8 mouse cellular contexts compared by ENCODE assay signal in genomic region chr2:174438737-174439449, GRCm38 (mm10). TPM values are rescaled to one million over a fixed set of nuclear protein-coding genes. Genes with fewer than 3 reads are reported as not detected.
DNase-seq lines count a peak whose midpoint lies in the region; ATAC-seq and TF ChIP-seq lines count a peak whose summit lies in the region.

TSS of gene Ctsz (minus strand) at chr2:174439039.

- H3K27me3 ChIP-seq in CH12.LX (replicated peaks), result peaks cover 1% of the 10 kb centered on the region
- H3K27me3 ChIP-seq in forebrain, embryonic 12.5 days, result no peaks in the 10 kb centered on the region
- no peaks in the 10 kb centered on the region for H3K27me3 ChIP-seq in liver, postnatal 0 days (ENCODE audit: insufficient read depth, low read length)
- H3K27me3 ChIP-seq in neural tube, embryonic 12.5 days (replicated peaks), result no peaks in the 10 kb centered on the region

- peak; percentile 64 for DNase-seq in CH12.LX (ENCODE audit: extremely low read depth)
- DNase-seq in c-Kit-positive CD71-positive TER-119-negative erythroid progenitor cells, embryonic 14.5 days (ENCODE audit: low read depth), result peak; percentile 66
- peak; percentile 68 to 77 for DNase-seq in heart, postnatal 10 days
- peak; percentile 80 to 85 for DNase-seq in kidney, postnatal 4 days
- DNase-seq in liver, postnatal 0 days, result peak; percentile 89
- DNase-seq in testis, postnatal 10 days (ENCODE audit: low spot score), result peak; percentile 86

- WGBS in forebrain, embryonic 12.5 days, result 2% methylated on average over 38 of the region's 38 CpGs
- WGBS in liver, postnatal 0 days (ENCODE audit: insufficient replicate concordance), result 2% methylated on average over 38 of the region's 38 CpGs
- whole genome bisulfite sequencing in neural tube, embryonic 12.5 days, result under 1% methylated on average over 38 of the region's 38 CpGs

- intact Hi-C loops in heart, postnatal 10 days (cut with DNase I), result no loop called here

- peak; percentile 90 for TF ChIP-seq POLR2A in CH12.LX (IDR thresholded peaks at IDR 0.05; ENCODE audit: low read depth, low read length)

- ATAC-seq in forebrain, embryonic 12.5 days (ENCODE audit: low FRiP score), result peak; percentile 83
- ATAC-seq in liver, postnatal 0 days, result peak; percentile 86
- ATAC-seq in neural tube, embryonic 12.5 days (ENCODE audit: low FRiP score, low read depth), result peak; percentile 82

- TF ChIP-seq EP300 in CH12.LX (IDR thresholded peaks at IDR 0.05; ENCODE audit: low read length), result no peak; the same call in 1 of the 2 replicates
- TF ChIP-seq EP300 in liver, postnatal 0 days (IDR thresholded peaks at IDR 0.05; ENCODE audit: low read depth), result no peak

- in situ Hi-C loops in CH12.LX (cut with MboI; ENCODE audit: low pct_ligation_motif_present, low pct_unique_long_range_greater_than_20kb, low sequenced_read_pairs), result no loop called here

- TF ChIP-seq CTCF in CH12.LX (conservative IDR thresholded peaks at IDR 0.05 in 1 of 2, IDR thresholded peaks at IDR 0.05 in 1 of 2; ENCODE audit: low read depth in 2 of 2, low read length in 2 of 2), result no peak
- no peak for TF ChIP-seq CTCF in liver, postnatal 0 days (IDR thresholded peaks at IDR 0.05; ENCODE audit: low read depth)

- no peak for TF ChIP-seq RAD21 in CH12.LX (IDR thresholded peaks at IDR 0.05; ENCODE audit: low read depth, low read length)

- H3K36me3 ChIP-seq in CH12.LX (replicated peaks in 1 of 2; ENCODE audit: control insufficient read depth in 1 of 2, insufficient read depth in 1 of 2, low read length in 1 of 2), result peaks cover 19 to 29% of the 10 kb centered on the region in 2 experiments
- no peaks in the 10 kb centered on the region for H3K36me3 ChIP-seq in forebrain, embryonic 12.5 days (replicated peaks)
- peaks cover 18% of the 10 kb centered on the region for H3K36me3 ChIP-seq in liver, postnatal 0 days (replicated peaks; ENCODE audit: insufficient read depth, low read length)
- H3K36me3 ChIP-seq in neural tube, embryonic 12.5 days, result peaks cover 7% of the 10 kb centered on the region; the same call in 1 of the 2 replicates

- peak within 1 kb of the TSS; percentile 61 for H3K9ac ChIP-seq in CH12.LX (ENCODE audit: insufficient read depth, low read depth)
- H3K9ac ChIP-seq in forebrain, embryonic 12.5 days, result peak within 1 kb of the TSS; percentile 63
- H3K9ac ChIP-seq in liver, postnatal 0 days (replicated peaks), result peak within 1 kb of the TSS; percentile 70
- H3K9ac ChIP-seq in neural tube, embryonic 12.5 days, result peak within 1 kb of the TSS; percentile 63

- peak within 1 kb of the TSS; percentile 20 for H3K27ac ChIP-seq in CH12.LX (ENCODE audit: insufficient read depth, low read depth)
- H3K27ac ChIP-seq in forebrain, embryonic 12.5 days, result 0 out of 2 replicates have a peak within 1 kb of the TSS, but pooled peaks have one; percentile 13
- H3K27ac ChIP-seq in liver, postnatal 0 days (ENCODE audit: low read depth), result peak within 1 kb of the TSS; percentile 85
- no peak within 1 kb of the TSS for H3K27ac ChIP-seq in neural tube, embryonic 12.5 days

- dilution Hi-C loops in CH12.LX (cut with MboI; ENCODE audit: extremely low pct_ligation_motif_present, extremely low pct_unique_long_range_greater_than_20kb, low sequenced_read_pairs), result no loop called here

- peaks cover 36 to 80% of the 10 kb centered on the region in 2 experiments for H3K4me1 ChIP-seq in CH12.LX (ENCODE audit: control insufficient read depth in 1 of 2, insufficient read depth in 2 of 2)
- peaks cover 20% of the 10 kb centered on the region for H3K4me1 ChIP-seq in forebrain, embryonic 12.5 days
- H3K4me1 ChIP-seq in liver, postnatal 0 days (ENCODE audit: insufficient read depth), result peaks cover 41% of the 10 kb centered on the region
- peaks cover 19% of the 10 kb centered on the region for H3K4me1 ChIP-seq in neural tube, embryonic 12.5 days

- peak within 1 kb of the TSS; percentile 92 for H3K4me2 ChIP-seq in CH12.LX (ENCODE audit: insufficient read depth, low read depth, poor library complexity, severe bottlenecking)
- peak within 1 kb of the TSS; percentile 74 for H3K4me2 ChIP-seq in forebrain, embryonic 12.5 days
- H3K4me2 ChIP-seq in liver, postnatal 0 days (ENCODE audit: low read depth, low read length), result peak within 1 kb of the TSS; percentile 95
- H3K4me2 ChIP-seq in neural tube, embryonic 12.5 days (replicated peaks), result peak within 1 kb of the TSS; percentile 74

- peaks cover 29% of the 10 kb centered on the region for H3K79me2 ChIP-seq in CH12.LX (replicated peaks; ENCODE audit: control insufficient read depth, extremely low read depth, insufficient read depth, poor library complexity, severe bottlenecking)

- peak within 1 kb of the TSS; percentile 73 to 97 (median 96) for H3K4me3 ChIP-seq in CH12.LX (replicated peaks in 1 of 3; ENCODE audit: low read depth in 2 of 3, low read length in 2 of 3, poor library complexity in 1 of 3)
- H3K4me3 ChIP-seq in forebrain, embryonic 12.5 days (replicated peaks), result peak within 1 kb of the TSS; percentile 55
- H3K4me3 ChIP-seq in liver, postnatal 0 days (ENCODE audit: low read depth, low read length), result peak within 1 kb of the TSS; percentile 67
- H3K4me3 ChIP-seq in neural tube, embryonic 12.5 days, result peak within 1 kb of the TSS; percentile 50

- no peaks in the 10 kb centered on the region for H3K9me3 ChIP-seq in CH12.LX (replicated peaks; ENCODE audit: low read length)
- H3K9me3 ChIP-seq in forebrain, embryonic 12.5 days, result no peaks in the 10 kb centered on the region
- no peaks in the 10 kb centered on the region for H3K9me3 ChIP-seq in liver, postnatal 0 days (ENCODE audit: low read length)
- H3K9me3 ChIP-seq in neural tube, embryonic 12.5 days, result no peaks in the 10 kb centered on the region

TF ChIP-seq in CH12.LX, 34 proteins besides CTCF, POLR2A, EP300 and RAD21 (continues in another document):
- TF ChIP-seq GABPA (IDR thresholded peaks at IDR 0.05; ENCODE audit: insufficient replicate concordance, low read depth, low read length), result no peak
- TF ChIP-seq JUND (conservative IDR thresholded peaks at IDR 0.05; ENCODE audit: low read depth, low read length), result no peak
- TF ChIP-seq NELFE (IDR thresholded peaks at IDR 0.05; ENCODE audit: low read depth, low read length), result peak; percentile 85
- TF ChIP-seq MAZ (IDR thresholded peaks at IDR 0.05; ENCODE audit: low read depth, low read length), result peak; percentile 89; the same call in 1 of the 2 replicates
- TF ChIP-seq USF2 (conservative IDR thresholded peaks at IDR 0.05; ENCODE audit: low read depth, low read length), result no peak
- no peak for TF ChIP-seq USF1 (IDR thresholded peaks at IDR 0.05; ENCODE audit: low read depth, low read length)
- no peak for TF ChIP-seq ZNF384 (IDR thresholded peaks at IDR 0.05; ENCODE audit: low read depth, low read length)
- no peak for TF ChIP-seq POLR2AphosphoS2 (IDR thresholded peaks at IDR 0.05; ENCODE audit: low read depth, low read length)
- no peak for TF ChIP-seq MAFK (IDR thresholded peaks at IDR 0.05; ENCODE audit: insufficient replicate concordance, low read length)
- TF ChIP-seq MXI1 (IDR thresholded peaks at IDR 0.05; ENCODE audit: low read depth, low read length), result peak; percentile 77; the same call in 1 of the 2 replicates
- TF ChIP-seq HCFC1 (IDR thresholded peaks at IDR 0.05; ENCODE audit: low read depth, low read length), result no peak; the same call in 1 of the 2 replicates
- TF ChIP-seq BHLHE40 (IDR thresholded peaks at IDR 0.05; ENCODE audit: low read depth, low read length), result peak; percentile 86
- TF ChIP-seq ZKSCAN1 (IDR thresholded peaks at IDR 0.05; ENCODE audit: borderline replicate concordance, low read depth, low read length), result no peak
- no peak for TF ChIP-seq KAT2A (IDR thresholded peaks at IDR 0.05; ENCODE audit: insufficient replicate concordance, low read length)
- TF ChIP-seq E2F4 (IDR thresholded peaks at IDR 0.05; ENCODE audit: insufficient replicate concordance, low read depth, low read length), result no peak
- TF ChIP-seq CHD2 (IDR thresholded peaks at IDR 0.05; ENCODE audit: low read length), result no peak; the same call in 1 of the 2 replicates
- TF ChIP-seq MYC (IDR thresholded peaks at IDR 0.05; ENCODE audit: low read depth, low read length), result peak; percentile 34; the same call in 1 of the 2 replicates
- peak; percentile 37; the same call in 1 of the 2 replicates for TF ChIP-seq NRF1 (IDR thresholded peaks at IDR 0.05; ENCODE audit: low read depth, low read length)
- TF ChIP-seq ETS1 (conservative IDR thresholded peaks at IDR 0.05; ENCODE audit: low read depth, low read length), result no peak
- no peak for TF ChIP-seq ZC3H11A (IDR thresholded peaks at IDR 0.05; ENCODE audit: low read depth, low read length)
- no peak for TF ChIP-seq PAX5 (IDR thresholded peaks at IDR 0.05; ENCODE audit: low read length)
- TF ChIP-seq ELF1 (IDR thresholded peaks at IDR 0.05; ENCODE audit: low read depth, low read length), result peak; percentile 53; the same call in 1 of the 2 replicates
- TF ChIP-seq IRF4 (IDR thresholded peaks at IDR 0.05; ENCODE audit: low read depth, low read length), result peak; percentile 11; the same call in 1 of the 2 replicates
- TF ChIP-seq CHD1 (IDR thresholded peaks at IDR 0.05; ENCODE audit: low read depth, low read length), result no peak
- no peak; the same call in 1 of the 2 replicates for TF ChIP-seq SIN3A (IDR thresholded peaks at IDR 0.05; ENCODE audit: low read length)
- TF ChIP-seq JUN (IDR thresholded peaks at IDR 0.05; ENCODE audit: insufficient read depth, low read depth, low read length), result no peak
- peak; percentile 64 for TF ChIP-seq TCF12 (IDR thresholded peaks at IDR 0.05; ENCODE audit: low read depth, low read length)
- no peak for TF ChIP-seq TBP (conservative IDR thresholded peaks at IDR 0.05; ENCODE audit: low read depth, low read length)
- no peak for TF ChIP-seq MEF2A (IDR thresholded peaks at IDR 0.05; ENCODE audit: borderline replicate concordance, low read depth, low read length)
- TF ChIP-seq MAX (IDR thresholded peaks at IDR 0.05; ENCODE audit: low read length), result peak; percentile 50; the same call in 1 of the 2 replicates
- 0 out of 2 replicates have a peak, but pooled peaks have one; percentile 2 for TF ChIP-seq UBTF (IDR thresholded peaks at IDR 0.05; ENCODE audit: low read depth, low read length)
- no peak for TF ChIP-seq SMC3 (IDR thresholded peaks at IDR 0.05; ENCODE audit: low read depth, low read length)
- TF ChIP-seq ZMIZ1 (IDR thresholded peaks at IDR 0.05; ENCODE audit: low read depth, low read length), result peak; percentile 74; the same call in 1 of the 2 replicates

RNA-seq across cellular contexts. Expression of gene Ctsz, which starts in this region (rescaled TPM):
- 417 and 423 TPM in 2 replicates for total RNA-seq in CH12.LX (2012; rRNA removed)
- total RNA-seq in CH12.LX (2014; rRNA removed), result 135 and 141 TPM in 2 replicates
- 219 and 264 TPM in 2 replicates for polyA plus RNA-seq in CH12.LX (2012; ENCODE audit: insufficient read length, low read depth)
- 63.5 and 66.0 TPM in 2 replicates for polyA plus RNA-seq in forebrain, embryonic 12.5 days (2016; fragmentation: Nextera tagmentation; extraction: Ambion mirVana)
- 10 to 100 TPM; 54.7 to 61.0 TPM for total RNA-seq in heart, postnatal 10 days (2021)
- 174 and 178 TPM in 2 replicates for polyA plus RNA-seq in liver, postnatal 0 days (2015; fragmentation: Nextera tagmentation; extraction: Ambion mirVana)
- 91.0 and 92.6 TPM in 2 replicates for polyA plus RNA-seq in neural tube, embryonic 12.5 days (2016; fragmentation: Nextera tagmentation; extraction: Ambion mirVana)
